Mouse (Mus musculus) cerebellum, adult 2 months (tissue): ENCODE measurements around the gene Gm17093. TPM values are rescaled to one million over a fixed set of nuclear protein-coding genes. Genes with fewer than 3 reads are reported as not detected.
"Not testable (repeated sequence)": the region's sequence is repeated elsewhere in the genome, so short reads cannot be mapped to it uniquely, and the experiment has no call there.

Source experiments
- DNase-seq, 2 experiments: peaks; one replicate each; pipeline ENCODE4 v3.0.0; 2021
- H3K27ac ChIP-seq: fragments of 200-500 bp; 2 replicates; pipeline ENCODE4 v1.5.1; 2012; ENCODE audit warnings: low read length, control low read depth, inconsistent platforms; ENCODE audit not compliant: insufficient read depth
- H3K27me3 ChIP-seq: fragments of 200-500 bp; 2 replicates; pipeline ENCODE4 v1.6.1; 2012; ENCODE audit warnings: inconsistent platforms, mild to moderate bottlenecking, low read length, moderate library complexity; ENCODE audit not compliant: control insufficient read depth, insufficient read depth
- H3K4me1 ChIP-seq: fragments of 200-500 bp; 2 replicates; pipeline ENCODE4 v1.6.1; 2011; ENCODE audit warnings: low read length; ENCODE audit not compliant: control insufficient read depth, insufficient read depth
- H3K4me3 ChIP-seq: fragments of 200-500 bp; replicated peaks from 2 replicates; pipeline ENCODE3; 2011; ENCODE audit warnings: mild to moderate bottlenecking, low read depth, low read length, control low read depth; ENCODE audit not compliant: insufficient read depth
- WGBS: fragments of 180-500 bp; shearing (Covaris S2); methylation state at CpG from one replicate; pipeline ENCODE4 v1.1.7; 2018; 5-methylcytosine and 5-hydroxymethylcytosine counted together
- polyA plus RNA-seq: library from polyadenylated mRNA; depleted of rRNA; stranded (reverse); fragments of >200 nt; gene quantifications from 2 replicates; pipeline ENCODE4 v1.2.3, GENCODE M21; 2012; rRNA removed

Gene Gm17093
- not detected in 2 replicates for polyA plus RNA-seq

DNA sequence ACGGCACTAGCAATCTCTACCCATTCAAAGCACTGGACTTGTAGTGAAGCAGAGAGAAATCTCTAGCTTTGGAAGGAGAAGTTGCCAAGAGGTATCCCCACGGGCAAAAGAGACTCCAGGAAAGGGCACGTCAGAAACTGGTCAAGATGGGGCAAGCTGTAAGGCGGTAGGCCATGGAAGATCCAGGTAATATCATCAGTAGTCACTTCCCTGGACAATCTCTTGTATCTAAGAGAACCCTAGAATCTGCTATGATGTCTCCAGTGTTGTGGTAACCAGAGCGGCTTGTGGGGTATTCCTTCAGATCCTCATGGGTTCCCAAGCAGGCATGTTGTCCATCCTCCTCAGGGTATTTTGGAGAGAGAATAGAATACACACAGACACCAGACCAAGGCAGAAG lies at the start of gene Gm17093:
Gm17093 (plus strand) TSS at position 301 of the 400 bp plus-strand sequence.
- H3K27ac ChIP-seq, H3K4me1 ChIP-seq, DNase-seq, H3K4me3 ChIP-seq, H3K27me3 ChIP-seq: not testable (repeated sequence)
- 74% methylated on average over 5 of the region's 5 CpGs for WGBS

DNA sequence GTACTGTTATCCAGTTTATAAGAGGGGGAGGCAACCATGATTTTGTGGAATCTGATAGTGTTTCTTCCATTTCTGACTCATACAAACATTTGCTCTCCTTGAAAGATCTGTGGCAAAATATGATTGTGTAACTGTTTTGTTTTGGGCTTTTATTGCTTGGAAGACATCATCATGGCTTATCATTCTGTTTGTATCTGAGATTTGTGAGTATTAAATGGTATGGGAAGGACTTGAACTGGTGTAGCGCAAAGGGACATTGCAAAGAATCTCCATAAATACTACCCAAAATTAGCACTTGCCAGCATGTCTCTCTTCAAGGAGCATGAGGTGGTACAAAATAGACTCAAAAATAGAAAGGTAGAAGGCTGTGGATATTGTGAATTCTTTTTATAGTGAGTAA lies 25.9 kb upstream of the Gm17093 start, which contains the start of gene BC061237:
BC061237 (plus strand) TSS at position 301 of the 400 bp plus-strand sequence.
- DNase-seq, H3K4me3 ChIP-seq, H3K27me3 ChIP-seq, H3K27ac ChIP-seq, H3K4me1 ChIP-seq: not testable (repeated sequence)
- WGBS = 92% methylated on average over 1 of the region's 1 CpGs

DNA sequence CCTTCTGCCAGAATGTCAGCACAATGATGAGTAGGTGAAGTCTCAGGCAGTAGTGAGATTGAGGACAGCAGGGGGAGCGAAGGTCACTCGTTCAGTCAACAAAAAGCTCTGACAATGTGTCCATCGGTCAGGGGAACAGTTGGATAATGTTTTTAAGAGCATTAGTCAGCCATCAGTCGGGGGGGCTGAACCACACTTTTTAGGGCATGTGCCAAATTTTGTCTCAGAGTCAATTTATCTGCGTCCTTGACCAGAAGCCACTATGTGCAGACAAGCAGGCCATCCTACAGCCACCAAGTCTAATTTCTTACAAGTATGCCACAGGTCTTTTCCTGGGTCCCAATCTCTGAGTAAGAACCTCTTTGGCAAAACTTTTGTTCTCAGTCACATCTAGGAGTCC lies 29.9 kb downstream of the Gm17093 start:
- H3K27ac ChIP-seq, H3K27me3 ChIP-seq, H3K4me3 ChIP-seq, DNase-seq, H3K4me1 ChIP-seq: not testable (repeated sequence)
- WGBS = 73% methylated on average over 5 of the region's 5 CpGs

Other genes with a start within 250 kb of the Gm17093 start
- not detected in 2 replicates for gene Gm8220, start 232.7 kb upstream of the Gm17093 start, polyA plus RNA-seq
- not detected in 2 replicates for gene Gm5930, start 179.7 kb upstream of the Gm17093 start, polyA plus RNA-seq
- gene Gm8229, start 152.9 kb upstream of the Gm17093 start, polyA plus RNA-seq = not detected in 2 replicates
- gene Gm3371, start 107.6 kb upstream of the Gm17093 start, polyA plus RNA-seq = not detected in 2 replicates
- gene Gm8232, start 84.6 kb upstream of the Gm17093 start, polyA plus RNA-seq = not detected in 2 replicates
- not detected in 2 replicates for gene BC061237, start 25.8 kb upstream of the Gm17093 start, polyA plus RNA-seq
- gene Gm8247, start 64.9 kb downstream of the Gm17093 start, polyA plus RNA-seq = not detected in 2 replicates
- gene Gm5624, start 109.7 kb downstream of the Gm17093 start, polyA plus RNA-seq = 0.19 TPM in 1 of 2 replicates, not detected in the other
- gene Gm8257, start 188.2 kb downstream of the Gm17093 start, polyA plus RNA-seq = not detected in 2 replicates
- gene Gm8267, start 232.1 kb downstream of the Gm17093 start, polyA plus RNA-seq = not detected in 2 replicates